14 mouse cellular contexts compared by ENCODE assay signal in genomic region chr2:146532493-146532892, GRCm38 (mm10).
"Had no signal": no experiment of that assay in that cellular context is flagged by ENCODE, and none has a peak within 500 bp of the region (broad histone marks: within the 10 kb centered on the region; RNA-seq: fewer than 3 reads in every experiment).

No protein-coding gene starts in this region.

- DNase-seq: liver, embryonic 13.5 days; liver, postnatal 0 days; lung, postnatal 14 days; retina, postnatal 1 day; right cerebral cortex, postnatal 4 days; spleen, adult 18-20 months; thymus, postnatal 36 days had no signal

- H3K4me3 ChIP-seq: left cerebral cortex, adult 2 months; limb, embryonic 10.5 days; liver, embryonic 13.5 days; lung, embryonic 15.5 days; megakaryocyte, embryonic 14.5 days; neural tube, embryonic 13.5 days had no signal

- H3K27ac ChIP-seq: left cerebral cortex, adult 2 months; limb, embryonic 10.5 days; liver, embryonic 13.5 days; lung, embryonic 15.5 days; neural tube, embryonic 13.5 days had no signal

- H3K36me3 ChIP-seq: limb, embryonic 10.5 days; liver, embryonic 13.5 days; lung, embryonic 15.5 days; neural tube, embryonic 13.5 days had no signal

- H3K9me3 ChIP-seq: limb, embryonic 10.5 days; liver, embryonic 13.5 days; lung, embryonic 15.5 days; megakaryocyte, embryonic 14.5 days; neural tube, embryonic 13.5 days had no signal

- H3K9ac ChIP-seq: liver, embryonic 13.5 days; liver, postnatal 0 days; lung, embryonic 15.5 days; neural tube, embryonic 13.5 days had no signal

- H3K4me2 ChIP-seq: liver, embryonic 13.5 days; lung, embryonic 15.5 days; midbrain, embryonic 11.5 days; neural tube, embryonic 13.5 days had no signal

- H3K27me3 ChIP-seq: liver, embryonic 13.5 days; lung, embryonic 15.5 days; neural tube, embryonic 13.5 days had no signal

- H3K4me1 ChIP-seq: limb, embryonic 10.5 days; lung, embryonic 15.5 days; neural tube, embryonic 13.5 days had no signal

- ATAC-seq: liver, postnatal 0 days; midbrain, embryonic 16.5 days had no signal
